Mouse (Mus musculus): ENCODE measurements around the gene Snx1. TPM values are rescaled to one million over a fixed set of nuclear protein-coding genes. Genes with fewer than 3 reads are reported as not detected.

Snx1 gene
- total and polyA plus RNA-seq, 3 experiments: 86.4 to 186 (median 110) TPM

- no peaks in the 10 kb centered on the region for H3K27me3 ChIP-seq (replicated peaks)
- peaks cover 0 to 6% of the 10 kb centered on the region in 2 experiments; a peak in 1 of 4 replicates for H3K4me1 ChIP-seq (ENCODE audit: control insufficient read depth in 1 of 2, insufficient read depth in 2 of 2)
- dilution Hi-C loops (cut with MboI; ENCODE audit: extremely low pct_ligation_motif_present, extremely low pct_unique_long_range_greater_than_20kb, low sequenced_read_pairs): no loop called here
- no peak overlapping the region for H3K4me3 ChIP-seq (replicated peaks in 1 of 3; ENCODE audit: low read depth in 2 of 3, low read length in 2 of 3, poor library complexity in 1 of 3)
- H3K9ac ChIP-seq (ENCODE audit: insufficient read depth, low read depth): no peak overlapping the region
- in situ Hi-C loops (cut with MboI; ENCODE audit: low pct_ligation_motif_present, low pct_unique_long_range_greater_than_20kb, low sequenced_read_pairs): no loop called here
- no peak for TF ChIP-seq CHD1 (IDR thresholded peaks at IDR 0.05; ENCODE audit: low read depth, low read length)
- TF ChIP-seq IRF4 (IDR thresholded peaks at IDR 0.05; ENCODE audit: low read depth, low read length): no peak
- no peak for TF ChIP-seq JUND (conservative IDR thresholded peaks at IDR 0.05; ENCODE audit: low read depth, low read length)
- TF ChIP-seq KAT2A (IDR thresholded peaks at IDR 0.05; ENCODE audit: insufficient replicate concordance, low read length): no peak
- TF ChIP-seq MAX (IDR thresholded peaks at IDR 0.05; ENCODE audit: low read length): no peak
- TF ChIP-seq SMC3 (IDR thresholded peaks at IDR 0.05; ENCODE audit: low read depth, low read length): no peak
- no peak for TF ChIP-seq EP300 (IDR thresholded peaks at IDR 0.05; ENCODE audit: low read length)
- TF ChIP-seq CTCF (conservative IDR thresholded peaks at IDR 0.05 in 1 of 2, IDR thresholded peaks at IDR 0.05 in 1 of 2; ENCODE audit: low read depth in 2 of 2, low read length in 2 of 2): no peak
- no peak for TF ChIP-seq TBP (conservative IDR thresholded peaks at IDR 0.05; ENCODE audit: low read depth, low read length)
- no peak for TF ChIP-seq JUN (IDR thresholded peaks at IDR 0.05; ENCODE audit: insufficient read depth, low read depth, low read length)
- TF ChIP-seq RCOR1 (conservative IDR thresholded peaks at IDR 0.05; ENCODE audit: low read depth, low read length): no peak
- TF ChIP-seq POLR2A (IDR thresholded peaks at IDR 0.05; ENCODE audit: low read depth, low read length): no peak
- TF ChIP-seq ZMIZ1 (IDR thresholded peaks at IDR 0.05; ENCODE audit: low read depth, low read length): no peak
- peaks cover 27 to 70% of the 10 kb centered on the region in 2 experiments for H3K36me3 ChIP-seq (replicated peaks in 1 of 2; ENCODE audit: control insufficient read depth in 1 of 2, insufficient read depth in 1 of 2, low read length in 1 of 2)
- H3K4me2 ChIP-seq (ENCODE audit: insufficient read depth, low read depth, poor library complexity, severe bottlenecking): no peak overlapping the region
- H3K27ac ChIP-seq (ENCODE audit: insufficient read depth, low read depth): no peak overlapping the region
- DNase-seq (ENCODE audit: extremely low read depth): no peak
- H3K79me2 ChIP-seq (replicated peaks; ENCODE audit: control insufficient read depth, extremely low read depth, insufficient read depth, poor library complexity, severe bottlenecking): no peaks in the 10 kb centered on the region
- H3K9me3 ChIP-seq (replicated peaks; ENCODE audit: low read length): no peaks in the 10 kb centered on the region
These were observed 84.1 kb downstream of the Snx1 start for GRCm38 (mm10) chr9:66042331-66042730.

GRCm38 (mm10) chr9:66040801-66041200, 85.6 kb downstream of the Snx1 start:
- dilution Hi-C loops (cut with MboI; ENCODE audit: extremely low pct_ligation_motif_present, extremely low pct_unique_long_range_greater_than_20kb, low sequenced_read_pairs): no loop called here

More at GRCm38 (mm10) chr9:66040801-66041200, 85.6 kb downstream of the Snx1 start:
- in situ Hi-C loops (cut with MboI; ENCODE audit: low pct_ligation_motif_present, low pct_unique_long_range_greater_than_20kb, low sequenced_read_pairs): no loop called here
- H3K36me3 ChIP-seq (replicated peaks in 1 of 2; ENCODE audit: control insufficient read depth in 1 of 2, insufficient read depth in 1 of 2, low read length in 1 of 2): peaks cover 30 to 78% of the 10 kb centered on the region in 2 experiments
- H3K27ac ChIP-seq (ENCODE audit: insufficient read depth, low read depth): no peak overlapping the region
- no peak overlapping the region for H3K9ac ChIP-seq (ENCODE audit: insufficient read depth, low read depth)
- TF ChIP-seq CHD2 (IDR thresholded peaks at IDR 0.05; ENCODE audit: low read length) (no peak), MXI1 (IDR thresholded peaks at IDR 0.05; ENCODE audit: low read depth, low read length) (no peak), ZKSCAN1 (IDR thresholded peaks at IDR 0.05; ENCODE audit: borderline replicate concordance, low read depth, low read length) (no peak), ZC3H11A (IDR thresholded peaks at IDR 0.05; ENCODE audit: low read depth, low read length) (no peak), MAX (IDR thresholded peaks at IDR 0.05; ENCODE audit: low read length) (no peak), ZMIZ1 (IDR thresholded peaks at IDR 0.05; ENCODE audit: low read depth, low read length) (no peak), PAX5 (IDR thresholded peaks at IDR 0.05; ENCODE audit: low read length) (no peak), CHD1 (IDR thresholded peaks at IDR 0.05; ENCODE audit: low read depth, low read length) (no peak), POLR2AphosphoS2 (IDR thresholded peaks at IDR 0.05; ENCODE audit: low read depth, low read length) (no peak)
- no peaks in the 10 kb centered on the region for H3K9me3 ChIP-seq (replicated peaks; ENCODE audit: low read length)
- H3K27me3 ChIP-seq (replicated peaks): no peaks in the 10 kb centered on the region
- H3K4me1 ChIP-seq (ENCODE audit: control insufficient read depth in 1 of 2, insufficient read depth in 2 of 2): peaks cover 0 to 6% of the 10 kb centered on the region in 2 experiments; a peak in 1 of 4 replicates
- DNase-seq (ENCODE audit: extremely low read depth): no peak
- H3K4me2 ChIP-seq (ENCODE audit: insufficient read depth, low read depth, poor library complexity, severe bottlenecking): no peak overlapping the region
- no peaks in the 10 kb centered on the region for H3K79me2 ChIP-seq (replicated peaks; ENCODE audit: control insufficient read depth, extremely low read depth, insufficient read depth, poor library complexity, severe bottlenecking)
- H3K4me3 ChIP-seq (replicated peaks in 1 of 3; ENCODE audit: low read depth in 2 of 3, low read length in 2 of 3, poor library complexity in 1 of 3): no peak overlapping the region

Measured in CH12.LX (cell line).